ENCODE assay signal across 13 mouse cellular contexts in the genomic region with DNA sequence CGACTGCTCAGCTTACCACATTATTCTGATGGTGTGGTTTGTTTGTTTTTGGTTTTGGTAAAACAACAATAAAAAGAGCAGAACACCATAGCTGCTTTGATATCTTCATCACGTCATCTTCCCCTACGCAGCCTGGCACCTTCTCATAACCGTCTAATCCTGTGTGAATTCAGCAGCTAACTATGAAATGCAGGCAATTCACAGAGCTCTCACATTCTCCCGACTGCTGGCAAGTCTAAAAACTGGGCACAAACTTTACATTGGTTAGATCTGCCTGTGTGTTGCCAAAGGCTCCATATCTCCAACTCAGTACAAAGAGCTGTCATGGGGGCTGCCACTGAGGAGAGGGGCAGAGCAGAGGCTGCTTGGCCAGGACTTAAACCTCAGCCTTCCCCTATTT.
"Had no signal": no experiment of that assay in that cellular context is flagged by ENCODE, and none has a peak within 500 bp of the region (broad histone marks: within the 10 kb centered on the region; RNA-seq: fewer than 3 reads in every experiment).

No protein-coding gene starts in this region.

- H3K9me3 ChIP-seq: kidney, embryonic 15.5 days; limb, embryonic 12.5 days; liver, embryonic 13.5 days; lung, embryonic 15.5 days; midbrain, embryonic 13.5 days had no signal

- DNase-seq: kidney, adult 2 months; kidney, postnatal 14 days; liver; liver, embryonic 13.5 days; liver, postnatal 0 days; right cerebral cortex, postnatal 25 days; thymus, adult 2 months; thymus, postnatal 25 days had no signal

- H3K4me1 ChIP-seq: kidney, embryonic 15.5 days; limb, embryonic 12.5 days; liver, embryonic 13.5 days; lung, embryonic 15.5 days; midbrain, embryonic 13.5 days had no signal

- H3K27ac ChIP-seq: kidney, embryonic 15.5 days; limb, embryonic 12.5 days; liver, embryonic 13.5 days; lung, embryonic 15.5 days; midbrain, embryonic 13.5 days; stomach, postnatal 0 days had no signal

- ATAC-seq: liver, postnatal 0 days; midbrain, embryonic 13.5 days had no signal

- H3K4me3 ChIP-seq: kidney, embryonic 15.5 days; limb, embryonic 12.5 days; liver, embryonic 13.5 days; lung, embryonic 15.5 days; midbrain, embryonic 13.5 days had no signal

- H3K27me3 ChIP-seq: kidney, embryonic 15.5 days; limb, embryonic 12.5 days; liver, embryonic 13.5 days; lung, embryonic 15.5 days; midbrain, embryonic 13.5 days had no signal

- H3K9ac ChIP-seq: kidney, embryonic 15.5 days; limb, embryonic 12.5 days; liver, embryonic 13.5 days; liver, postnatal 0 days; lung, embryonic 15.5 days; midbrain, embryonic 13.5 days had no signal

- H3K4me2 ChIP-seq: kidney, embryonic 15.5 days; limb, embryonic 12.5 days; liver, embryonic 13.5 days; lung, embryonic 15.5 days; midbrain, embryonic 13.5 days had no signal
